Mouse (Mus musculus) kidney, embryonic 15.5 days (tissue): ENCODE results near the gene Ovol2. TPM values are rescaled to one million over a fixed set of nuclear protein-coding genes. Genes with fewer than 3 reads are reported as not detected.
A peak's percentile ranks its signal among the peaks of the same experiment; 100 is the strongest.

Experiments used
- ATAC-seq: fragments of 200-750 bp; cut with Nextera tagmentation; replicated peaks from 2 replicates; pipeline ENCODE4 v1.8.0; 2017; ENCODE audit warnings: moderate TSS enrichment; ENCODE audit not compliant: low FRiP score
- H3K27ac ChIP-seq: fragments of 300-500 bp; sonication (generic); 2 replicates; pipeline ENCODE4 v1.5.1; 2015; ENCODE audit warnings: mild to moderate bottlenecking, inconsistent platforms
- H3K27me3 ChIP-seq: fragments of 300-500 bp; sonication (generic); 2 replicates; pipeline ENCODE4 v1.6.1; 2015; ENCODE audit warnings: inconsistent platforms
- H3K36me3 ChIP-seq: fragments of 300-500 bp; sonication (generic); 2 replicates; pipeline ENCODE4 v1.6.1; 2015; ENCODE audit warnings: inconsistent platforms
- H3K4me1 ChIP-seq: fragments of 300-500 bp; sonication (generic); 2 replicates; pipeline ENCODE4 v1.6.1; 2015; ENCODE audit warnings: inconsistent platforms
- H3K4me2 ChIP-seq: fragments of 300-500 bp; sonication (generic); 2 replicates; pipeline ENCODE4 v1.6.1; 2015; ENCODE audit warnings: moderate library complexity, mild to moderate bottlenecking, inconsistent platforms
- H3K4me3 ChIP-seq: fragments of 300-500 bp; sonication (generic); replicated peaks from 2 replicates; pipeline ENCODE4 v1.5.1; 2015; ENCODE audit warnings: mild to moderate bottlenecking, inconsistent platforms
- H3K9ac ChIP-seq: fragments of 300-500 bp; sonication (generic); 2 replicates; pipeline ENCODE4 v1.6.1; 2015; ENCODE audit warnings: mild to moderate bottlenecking, inconsistent platforms
- H3K9me3 ChIP-seq: fragments of 300-500 bp; sonication (generic); replicated peaks from 2 replicates; pipeline ENCODE4 v1.6.1; 2016; ENCODE audit warnings: inconsistent platforms
- WGBS: fragments of 180-500 bp; shearing (Covaris S2); methylation state at CpG from one replicate; pipeline ENCODE4 v1.1.7; 2015; ENCODE audit warnings: mixed read lengths; 5-methylcytosine and 5-hydroxymethylcytosine counted together
- polyA plus RNA-seq: library from polyadenylated mRNA; unstranded; fragments of >200 nt; fragmentation: Nextera tagmentation; extraction: Ambion mirVana; gene quantifications from 2 replicates; pipeline ENCODE4 v1.2.1, GENCODE M21; 2015

Gene Ovol2
- 1.0 and 1.5 TPM in 2 replicates for polyA plus RNA-seq

DNA sequence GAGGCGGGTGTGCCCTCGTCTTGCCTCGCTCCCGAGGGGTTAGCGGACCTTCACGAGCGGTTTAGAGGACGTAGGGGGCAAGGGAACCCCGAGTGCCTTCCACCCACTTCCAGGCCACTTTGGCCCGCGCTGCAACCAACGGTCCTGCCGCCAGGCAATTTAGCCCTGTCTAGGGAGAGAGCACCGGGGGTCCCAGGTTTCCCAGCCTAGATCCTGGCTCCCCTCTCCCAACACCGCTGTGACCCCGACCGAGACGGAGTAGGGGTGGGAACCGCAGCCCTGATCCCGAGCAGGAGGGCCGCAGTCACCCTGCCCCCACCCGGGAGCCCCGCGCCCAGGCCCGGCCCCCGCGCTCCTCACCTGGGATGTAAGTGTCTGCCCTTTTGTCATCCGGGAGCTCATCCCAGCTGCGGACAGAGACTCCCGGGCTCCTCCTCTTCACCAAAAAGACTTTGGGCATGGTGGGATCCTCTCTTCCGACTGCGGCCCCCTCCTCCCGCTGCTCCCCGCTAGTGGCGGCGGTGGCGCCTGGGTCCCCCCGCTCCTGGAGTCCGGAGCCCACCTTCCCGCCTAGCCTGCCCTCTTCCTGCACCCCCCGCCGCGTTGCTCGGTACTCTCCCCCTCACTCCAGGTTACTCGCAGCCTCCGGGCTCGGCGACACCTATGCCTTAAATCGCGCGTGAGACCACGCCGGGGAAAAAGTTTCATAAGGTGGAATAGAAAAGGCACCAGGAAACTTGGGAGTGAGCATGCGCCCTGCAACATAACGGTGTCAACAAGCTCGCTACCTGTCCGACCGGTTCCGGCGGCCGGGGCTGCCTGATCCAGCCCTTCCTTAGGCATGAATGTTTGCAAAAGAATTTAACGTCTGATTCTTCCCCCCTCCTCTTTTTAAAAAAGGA lies at the start of gene Ovol2:
Ovol2 (minus strand) TSS at position 746 of the 902 bp plus-strand sequence.
- no peaks in the 10 kb centered on the region for H3K9me3 ChIP-seq
- peak within 1 kb of the TSS; percentile 97 for H3K4me2 ChIP-seq
- WGBS: under 1% methylated on average over 59 of the region's 62 CpGs
- peak within 1 kb of the TSS; percentile 58 for H3K4me3 ChIP-seq
- ATAC-seq: peak; percentile 44
- no peak within 1 kb of the TSS for H3K27ac ChIP-seq
- peak within 1 kb of the TSS; percentile 29 for H3K9ac ChIP-seq
- peaks cover 43% of the 10 kb centered on the region for H3K4me1 ChIP-seq
- no peaks in the 10 kb centered on the region for H3K36me3 ChIP-seq
- peaks cover 95% of the 10 kb centered on the region for H3K27me3 ChIP-seq

DNA sequence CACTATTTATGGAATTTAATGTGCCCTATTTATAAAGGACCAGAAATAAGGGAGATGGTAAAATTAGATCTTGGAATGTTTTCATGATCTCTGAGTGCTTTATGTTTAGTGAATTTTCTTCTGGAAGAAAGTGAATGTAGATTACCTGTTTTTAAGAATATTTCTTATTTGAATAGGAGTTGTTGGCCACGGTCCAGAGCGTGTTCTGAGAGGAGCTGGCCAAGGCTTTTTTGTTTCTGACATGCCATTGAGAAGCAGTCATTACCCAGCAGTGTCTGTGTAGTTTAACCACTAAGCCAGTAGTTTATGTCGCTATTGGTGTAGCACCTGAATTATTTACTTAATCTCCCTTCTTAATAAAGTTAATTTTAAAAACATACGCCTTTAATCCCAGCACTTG lies 49.8 kb upstream of the Ovol2 start:
- Histone ChIP-seq H3K9ac (no peak overlapping the region), H3K4me2 (no peak overlapping the region), H3K36me3 (peaks cover 95% of the 10 kb centered on the region), H3K4me3 (no peak overlapping the region), H3K4me1 (no peaks in the 10 kb centered on the region), H3K27me3 (no peaks in the 10 kb centered on the region), H3K9me3 (no peaks in the 10 kb centered on the region), H3K27ac (no peak overlapping the region)
- no peak for ATAC-seq
- WGBS: 94% methylated on average over 4 of the region's 4 CpGs

DNA sequence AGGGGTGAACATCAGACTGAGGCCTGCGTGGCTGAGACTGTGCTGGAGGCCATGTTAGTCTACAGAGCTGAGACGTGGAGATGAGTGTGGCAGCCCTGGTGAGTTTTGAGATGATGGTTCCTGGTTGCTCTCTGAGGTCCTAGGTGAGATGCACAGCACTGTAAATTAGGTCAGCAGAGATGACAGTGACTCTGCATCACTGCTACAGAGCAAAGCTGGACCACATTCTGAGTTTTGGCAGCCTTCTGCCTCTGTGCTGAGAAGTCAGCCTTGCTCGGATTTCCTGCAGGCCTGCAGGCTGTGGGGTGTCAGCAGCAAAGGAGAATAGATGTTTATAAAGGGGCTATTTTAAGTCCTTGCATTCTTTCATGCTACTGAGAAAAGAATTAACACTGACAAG lies 49.3 kb upstream of the Ovol2 start:
- Histone ChIP-seq H3K27me3 (no peaks in the 10 kb centered on the region), H3K4me3 (no peak overlapping the region), H3K9ac (no peak overlapping the region), H3K27ac (no peak overlapping the region), H3K4me1 (no peaks in the 10 kb centered on the region), H3K36me3 (peaks cover 95% of the 10 kb centered on the region), H3K4me2 (no peak overlapping the region), H3K9me3 (no peaks in the 10 kb centered on the region)
- WGBS: 90% methylated on average over 3 of the region's 3 CpGs
- ATAC-seq: no peak

DNA sequence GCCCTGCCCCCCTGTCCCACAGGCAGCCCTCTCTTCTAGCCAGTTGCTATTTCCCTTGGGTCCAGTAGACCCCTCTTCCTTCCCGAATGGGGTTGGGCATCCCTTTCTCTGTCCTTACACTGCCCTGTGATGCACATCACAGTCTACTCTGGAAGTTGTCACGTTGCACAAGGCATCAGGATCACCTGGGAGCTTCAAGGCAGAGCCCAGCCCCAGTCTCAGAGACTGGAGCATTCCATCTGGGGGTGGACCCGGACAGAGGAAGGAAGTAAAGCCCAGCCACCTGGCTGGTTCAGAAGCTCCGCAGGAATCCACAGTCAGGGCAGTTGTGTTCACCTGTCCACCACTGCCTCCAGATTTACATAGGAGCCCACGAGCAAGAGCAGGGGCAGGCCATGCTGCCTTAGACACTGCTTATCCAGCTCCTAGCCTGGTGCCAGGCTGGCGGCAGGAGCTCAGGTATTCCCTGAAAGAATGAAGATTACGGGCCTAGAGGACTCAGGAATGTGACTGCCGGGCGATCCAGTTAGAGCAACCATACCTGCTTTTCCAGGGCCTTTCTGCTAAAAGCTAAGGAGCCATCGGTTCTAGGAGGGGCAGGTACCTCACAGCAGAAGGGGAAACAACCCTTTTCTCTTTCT lies 43.2 kb upstream of the Ovol2 start:
- Histone ChIP-seq H3K36me3 (peaks cover 74% of the 10 kb centered on the region), H3K9me3 (no peaks in the 10 kb centered on the region), H3K9ac (no peak overlapping the region), H3K4me3 (no peak overlapping the region), H3K4me2 (no peak overlapping the region), H3K27me3 (no peaks in the 10 kb centered on the region), H3K4me1 (peaks cover 14% of the 10 kb centered on the region), H3K27ac (no peak overlapping the region)
- ATAC-seq: no peak
- 87% methylated on average over 10 of the region's 10 CpGs for WGBS

DNA sequence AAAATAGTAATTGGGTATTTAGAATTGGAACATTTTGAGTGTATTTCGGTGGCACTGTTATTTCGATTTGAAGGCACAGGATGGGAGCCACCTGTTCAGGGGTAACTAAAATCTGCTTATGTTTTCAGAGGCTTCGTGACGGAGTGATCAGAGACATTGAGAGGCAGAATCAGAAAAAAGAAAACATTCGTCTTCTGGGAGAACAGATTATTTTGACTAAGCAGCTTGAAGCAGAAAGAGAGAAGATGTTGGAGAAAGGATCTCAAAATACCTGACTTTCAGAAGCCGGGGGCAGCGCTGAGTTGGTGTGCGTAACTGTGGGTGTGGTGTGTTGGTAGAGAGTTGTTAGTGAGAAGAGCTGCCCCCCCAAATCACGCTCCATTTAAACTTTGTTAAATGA lies 41.1 kb upstream of the Ovol2 start:
- ATAC-seq: no peak

DNA sequence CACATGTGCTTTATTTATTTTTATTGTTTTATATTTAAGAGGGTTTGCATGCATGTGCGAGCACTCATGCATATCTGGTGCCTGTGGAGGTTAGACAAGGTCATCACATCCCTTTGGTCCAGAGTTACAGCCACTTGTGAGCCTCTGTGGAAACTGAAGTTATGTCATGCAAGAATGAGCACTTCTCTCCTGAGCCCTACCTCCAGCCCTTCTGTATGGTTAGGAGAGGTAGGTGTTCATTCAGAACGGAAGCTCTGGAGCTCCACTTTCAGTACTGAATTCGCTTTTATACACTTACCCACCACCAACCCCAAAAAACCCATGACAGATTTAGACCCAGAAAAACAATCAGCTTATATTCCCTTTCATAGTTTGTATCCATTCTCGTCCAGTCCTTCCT lies 39.6 kb upstream of the Ovol2 start:
- H3K36me3 ChIP-seq: peaks cover 40% of the 10 kb centered on the region
- H3K4me2 ChIP-seq: no peak overlapping the region
- no peaks in the 10 kb centered on the region for H3K9me3 ChIP-seq
- 70% methylated on average over 4 of the region's 4 CpGs for WGBS
- H3K27me3 ChIP-seq: no peaks in the 10 kb centered on the region
- no peak overlapping the region for H3K27ac ChIP-seq
- H3K4me3 ChIP-seq: no peak overlapping the region
- H3K9ac ChIP-seq: no peak overlapping the region
- ATAC-seq: no peak
- H3K4me1 ChIP-seq: peaks cover 26% of the 10 kb centered on the region

More for the DNA sequence above, 41.1 kb upstream of the Ovol2 start:
- no peak overlapping the region for H3K27ac ChIP-seq
- no peaks in the 10 kb centered on the region for H3K27me3 ChIP-seq
- peaks cover 23% of the 10 kb centered on the region for H3K4me1 ChIP-seq
- no peak overlapping the region for H3K4me2 ChIP-seq
- whole genome bisulfite sequencing: 88% methylated on average over 9 of the region's 9 CpGs
- no peak overlapping the region for H3K4me3 ChIP-seq
- no peak overlapping the region for H3K9ac ChIP-seq
- no peaks in the 10 kb centered on the region for H3K9me3 ChIP-seq
- H3K36me3 ChIP-seq: peaks cover 53% of the 10 kb centered on the region

DNA sequence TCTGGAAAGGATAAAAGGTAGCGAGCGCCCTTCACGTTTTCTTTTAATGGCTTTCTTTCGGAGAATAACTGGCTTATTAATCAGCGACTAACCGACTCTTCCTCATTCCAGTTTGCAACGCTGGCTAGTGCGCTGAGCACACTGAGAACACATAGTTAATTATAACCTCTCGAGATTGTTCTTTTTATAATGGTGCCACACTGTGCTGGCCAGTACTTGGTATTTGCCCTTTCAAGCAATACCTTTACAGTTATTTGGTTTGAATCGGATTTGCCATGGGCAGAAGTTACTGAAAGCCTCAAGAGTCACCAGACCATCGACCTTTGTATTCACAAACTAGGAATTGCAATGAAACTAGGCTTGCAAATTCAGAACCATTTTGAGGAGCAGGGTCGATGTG lies 37.6 kb upstream of the Ovol2 start:
- Histone ChIP-seq H3K36me3 (peaks cover 20% of the 10 kb centered on the region), H3K4me1 (peaks cover 26% of the 10 kb centered on the region), H3K9ac (peak overlapping the region; percentile 76), H3K27ac (peak overlapping the region; percentile 96), H3K4me3 (peak overlapping the region; percentile 84), H3K9me3 (no peaks in the 10 kb centered on the region), H3K27me3 (no peaks in the 10 kb centered on the region), H3K4me2 (peak overlapping the region; percentile 71)
- WGBS: 2% methylated on average over 12 of the region's 12 CpGs
- 0 out of 2 replicates have a peak, but pooled peaks have one; percentile 33 for ATAC-seq

DNA sequence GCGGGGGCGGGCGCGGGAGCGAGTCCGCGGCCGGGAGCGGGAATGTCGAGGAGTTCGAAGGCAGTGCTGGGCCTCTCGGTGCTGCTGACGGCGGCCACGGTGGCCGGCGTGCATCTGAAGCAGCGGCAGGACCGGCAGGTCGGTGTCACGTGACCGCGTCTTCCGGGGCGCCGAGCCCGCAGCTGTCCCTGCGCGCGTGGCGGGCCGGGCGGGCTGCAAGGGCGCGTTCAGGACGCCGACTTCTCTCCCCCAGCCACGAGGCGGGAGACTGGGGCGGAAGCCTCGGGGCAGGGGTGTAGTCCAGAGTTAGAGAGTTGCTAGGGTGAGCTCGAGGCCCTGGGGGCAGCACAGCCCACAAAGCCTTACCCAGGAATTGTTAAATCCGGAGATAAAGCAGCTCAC lies 37.1 kb upstream of the Ovol2 start:
- 1% methylated on average over 38 of the region's 43 CpGs for WGBS
- Histone ChIP-seq H3K4me1 (peaks cover 26% of the 10 kb centered on the region), H3K4me3 (peak overlapping the region; percentile 84), H3K27ac (peak overlapping the region; percentile 96), H3K9ac (peak overlapping the region; percentile 76), H3K9me3 (no peaks in the 10 kb centered on the region), H3K27me3 (no peaks in the 10 kb centered on the region), H3K36me3 (peaks cover 15% of the 10 kb centered on the region), H3K4me2 (peak overlapping the region; percentile 71)
- ATAC-seq: peak; percentile 89

DNA sequence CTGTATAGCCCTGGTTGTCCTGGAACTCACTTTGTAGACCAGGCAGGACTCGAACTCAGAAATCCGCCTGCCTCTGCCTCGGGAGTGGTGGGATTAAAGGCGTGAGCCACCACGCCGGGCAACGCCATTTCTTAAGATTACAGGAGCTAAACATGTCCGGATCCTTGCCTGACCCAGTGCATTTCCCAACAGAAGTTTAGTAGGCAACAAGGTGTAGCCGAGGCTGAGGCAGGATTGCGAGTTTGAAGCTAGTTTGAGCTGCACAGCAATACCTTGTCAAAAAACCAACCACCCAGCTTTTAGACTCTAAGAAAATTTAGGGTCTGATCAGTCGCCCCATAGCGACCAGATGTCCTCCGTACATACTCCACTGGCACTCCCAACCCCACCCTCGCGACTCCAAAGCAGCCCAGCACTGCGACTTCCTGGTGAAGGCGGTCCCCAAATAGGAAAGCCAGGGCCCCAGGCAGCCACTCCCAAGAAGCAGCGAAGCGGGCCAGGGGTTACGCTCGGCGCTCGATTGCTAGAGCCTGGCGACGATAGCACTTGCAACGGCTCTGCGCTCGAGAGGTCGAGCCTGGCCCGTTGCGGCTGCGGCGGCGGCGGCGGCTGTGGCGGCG lies 36.6 kb upstream of the Ovol2 start, which contains the start of the genes Kat14 and Pet117:
Kat14 (plus strand) TSS at position 584 of the 620 bp plus-strand sequence.
Pet117 (plus strand) TSS at position 597 of the 620 bp plus-strand sequence.
- H3K9me3 ChIP-seq: no peaks in the 10 kb centered on the region
- H3K4me1 ChIP-seq: peaks cover 26% of the 10 kb centered on the region
- peak within 1 kb of the TSS; percentile 84 for H3K4me3 ChIP-seq
- H3K27ac ChIP-seq: peak within 1 kb of the TSS; percentile 96
- peak within 1 kb of the TSS; percentile 76 for H3K9ac ChIP-seq
- WGBS: 5% methylated on average over 38 of the region's 38 CpGs
- no peaks in the 10 kb centered on the region for H3K27me3 ChIP-seq
- H3K36me3 ChIP-seq: peaks cover 10% of the 10 kb centered on the region
- peak; percentile 96 for ATAC-seq
- peak within 1 kb of the TSS; percentile 71 for H3K4me2 ChIP-seq

DNA sequence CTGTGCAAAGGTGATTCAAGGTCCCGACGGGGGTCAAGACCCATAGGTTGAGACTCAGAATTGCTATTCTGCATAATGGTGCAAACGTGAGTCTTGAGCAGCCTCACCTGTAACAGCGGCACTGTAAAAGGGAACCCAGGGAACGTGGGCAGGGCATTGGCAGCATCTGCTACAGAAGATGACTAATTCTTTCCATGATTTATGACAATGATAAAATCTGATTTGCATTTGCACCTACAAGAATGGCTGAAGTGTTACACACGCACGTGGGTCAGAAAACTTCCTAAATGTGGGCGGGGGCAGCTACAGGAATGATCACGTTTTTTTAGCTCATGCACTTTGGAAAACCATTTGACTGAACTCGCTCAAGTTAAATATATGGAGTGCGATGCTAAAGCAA lies 20.9 kb upstream of the Ovol2 start:
- Histone ChIP-seq H3K4me3 (no peak overlapping the region), H3K4me1 (no peaks in the 10 kb centered on the region), H3K36me3 (no peaks in the 10 kb centered on the region), H3K9me3 (no peaks in the 10 kb centered on the region), H3K27ac (no peak overlapping the region), H3K27me3 (no peaks in the 10 kb centered on the region), H3K9ac (no peak overlapping the region), H3K4me2 (no peak overlapping the region)
- no peak for ATAC-seq
- 84% methylated on average over 11 of the region's 11 CpGs for WGBS

DNA sequence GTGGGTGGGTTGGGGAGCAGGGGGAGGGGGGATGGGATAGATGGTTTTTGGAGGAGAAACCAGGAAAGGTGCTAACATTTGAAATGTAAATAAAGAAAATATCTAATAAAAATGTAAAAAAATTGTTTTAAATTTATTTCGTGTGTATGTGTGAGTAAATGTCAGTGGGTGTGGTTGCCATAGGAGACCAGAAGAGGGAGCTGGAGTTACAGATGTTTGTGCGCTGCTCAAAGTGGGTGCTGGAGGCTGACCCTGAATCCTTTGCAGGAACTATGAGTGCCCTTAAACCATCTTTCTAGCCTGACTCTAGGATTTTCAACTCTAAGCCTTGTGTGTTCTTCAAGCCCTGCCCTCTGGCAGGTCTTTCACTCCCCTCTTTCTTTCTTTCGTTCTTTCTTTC lies 16.6 kb upstream of the Ovol2 start:
- Histone ChIP-seq H3K9ac (no peak overlapping the region), H3K4me1 (no peaks in the 10 kb centered on the region), H3K27ac (no peak overlapping the region), H3K36me3 (no peaks in the 10 kb centered on the region), H3K4me3 (no peak overlapping the region), H3K9me3 (no peaks in the 10 kb centered on the region), H3K27me3 (no peaks in the 10 kb centered on the region), H3K4me2 (no peak overlapping the region)
- WGBS: 72% methylated on average over 3 of the region's 3 CpGs
- ATAC-seq: no peak

DNA sequence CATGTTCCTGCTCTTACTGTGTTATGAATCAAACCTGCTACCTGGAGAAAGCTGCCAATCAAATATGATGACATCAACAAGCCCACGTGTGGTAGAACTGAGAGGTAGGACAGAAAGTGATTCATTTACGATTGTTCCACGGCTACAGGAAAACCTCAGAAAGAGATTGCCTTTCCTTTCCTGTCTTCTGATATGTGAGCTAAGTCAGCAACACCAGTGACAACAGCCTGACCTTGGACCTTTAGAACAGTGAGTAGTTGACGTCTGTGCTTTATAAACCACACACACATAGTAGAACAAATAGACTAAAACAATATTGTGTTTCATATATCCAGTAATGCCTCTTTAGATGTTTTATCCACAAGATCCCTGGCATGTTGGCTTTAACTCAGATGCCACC lies 11.2 kb upstream of the Ovol2 start:
- H3K27me3 ChIP-seq: no peaks in the 10 kb centered on the region
- 52% methylated on average over 4 of the region's 4 CpGs for WGBS
- no peak for ATAC-seq
- no peaks in the 10 kb centered on the region for H3K36me3 ChIP-seq
- no peak overlapping the region for H3K4me2 ChIP-seq
- H3K4me1 ChIP-seq: no peaks in the 10 kb centered on the region
- no peaks in the 10 kb centered on the region for H3K9me3 ChIP-seq
- no peak overlapping the region for H3K9ac ChIP-seq
- no peak overlapping the region for H3K27ac ChIP-seq
- H3K4me3 ChIP-seq: no peak overlapping the region
